Mouse (Mus musculus) gastrocnemius, adult 8-10 months (tissue): ENCODE measurements around the gene Lamb3. TPM values are rescaled to one million over a fixed set of nuclear protein-coding genes. Genes with fewer than 3 reads are reported as not detected.

Source experiments
- DNase-seq, 2 experiments: peaks; one replicate each; pipeline ENCODE4 v3.0.0; 2022; ENCODE audit warnings: low spot score in 2 of 2
- total RNA-seq, 4 experiments: library from RNA; stranded (reverse); gene quantifications; 2 replicates each; pipeline ENCODE4 v1.2.4; 2022

Lamb3 gene
- total RNA-seq, 4 experiments from 2014 or later: 2.1 to 5.0 (median 2.5) TPM

DNA sequence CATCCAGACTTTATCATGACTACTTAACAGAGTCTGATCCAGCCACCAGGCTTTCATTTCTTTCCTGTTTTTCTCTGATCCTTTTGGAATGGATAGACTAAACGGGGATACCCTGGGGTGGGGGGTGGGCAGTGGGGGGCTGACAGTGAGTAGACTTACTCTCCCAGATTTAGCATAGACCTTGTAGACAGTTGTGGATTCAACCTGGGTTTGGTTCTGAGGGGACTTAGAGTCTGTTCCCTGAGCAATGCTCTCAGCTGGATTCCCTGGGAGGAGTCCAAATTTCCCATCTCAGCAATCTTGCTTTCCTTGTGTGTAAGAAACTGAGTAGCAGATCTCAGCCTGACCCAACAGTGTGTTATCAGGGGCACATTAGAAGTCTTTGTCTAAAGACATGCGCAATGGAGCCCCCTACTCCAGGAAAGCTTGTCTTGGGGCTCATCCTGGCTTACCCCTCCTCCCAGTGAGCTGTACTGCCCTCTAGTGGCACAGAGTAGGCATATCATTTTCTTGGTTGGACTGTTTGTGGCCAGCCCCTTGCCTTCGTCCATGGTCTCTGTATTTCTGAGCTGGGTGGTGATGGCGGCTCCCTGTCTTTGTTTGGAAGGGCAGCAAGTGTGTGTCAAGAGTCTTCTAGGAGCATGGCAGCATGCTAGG is 169.1 kb downstream of the Lamb3 start:
- DNase-seq: no peak

DNA sequence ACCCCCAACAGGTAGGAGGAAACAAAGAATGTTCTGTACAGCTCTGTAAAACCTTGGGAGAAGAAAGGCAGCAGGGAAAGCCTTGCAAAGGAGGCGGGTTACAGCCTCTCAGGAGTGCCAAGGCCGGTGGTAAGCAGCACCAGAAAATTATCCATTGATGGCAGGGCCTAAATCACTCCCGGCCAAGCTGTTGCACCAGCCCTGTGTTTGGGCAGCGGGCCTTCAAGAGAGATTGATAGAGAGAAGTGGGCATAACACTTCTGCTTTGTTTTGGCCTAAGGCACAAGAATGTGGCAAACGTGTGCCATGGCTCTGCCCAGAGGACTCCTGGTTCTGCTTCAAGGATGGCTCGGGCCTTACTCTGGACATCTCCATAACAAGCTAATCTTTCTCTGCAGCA is 172.1 kb downstream of the Lamb3 start:
- no peak for DNase-seq

DNA sequence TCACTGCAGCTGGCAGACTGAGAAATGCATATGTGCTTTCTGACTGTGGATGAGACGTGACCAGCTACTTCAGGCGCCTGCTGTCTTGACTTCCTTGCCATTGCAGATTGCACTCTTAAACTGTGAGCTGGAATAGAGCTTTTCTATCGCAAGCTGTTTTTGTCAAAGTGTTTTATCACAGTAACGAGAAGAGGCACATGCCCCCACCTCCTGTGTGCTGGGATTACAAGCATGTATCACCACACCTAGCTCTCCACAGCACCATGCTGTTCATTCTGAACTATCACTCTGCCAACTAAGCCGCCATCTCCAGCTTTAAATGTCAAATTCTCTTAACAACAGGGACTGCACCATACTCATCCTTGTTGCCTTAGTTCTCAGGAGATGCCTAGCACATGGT is 173.4 kb downstream of the Lamb3 start:
- DNase-seq: no peak

DNA sequence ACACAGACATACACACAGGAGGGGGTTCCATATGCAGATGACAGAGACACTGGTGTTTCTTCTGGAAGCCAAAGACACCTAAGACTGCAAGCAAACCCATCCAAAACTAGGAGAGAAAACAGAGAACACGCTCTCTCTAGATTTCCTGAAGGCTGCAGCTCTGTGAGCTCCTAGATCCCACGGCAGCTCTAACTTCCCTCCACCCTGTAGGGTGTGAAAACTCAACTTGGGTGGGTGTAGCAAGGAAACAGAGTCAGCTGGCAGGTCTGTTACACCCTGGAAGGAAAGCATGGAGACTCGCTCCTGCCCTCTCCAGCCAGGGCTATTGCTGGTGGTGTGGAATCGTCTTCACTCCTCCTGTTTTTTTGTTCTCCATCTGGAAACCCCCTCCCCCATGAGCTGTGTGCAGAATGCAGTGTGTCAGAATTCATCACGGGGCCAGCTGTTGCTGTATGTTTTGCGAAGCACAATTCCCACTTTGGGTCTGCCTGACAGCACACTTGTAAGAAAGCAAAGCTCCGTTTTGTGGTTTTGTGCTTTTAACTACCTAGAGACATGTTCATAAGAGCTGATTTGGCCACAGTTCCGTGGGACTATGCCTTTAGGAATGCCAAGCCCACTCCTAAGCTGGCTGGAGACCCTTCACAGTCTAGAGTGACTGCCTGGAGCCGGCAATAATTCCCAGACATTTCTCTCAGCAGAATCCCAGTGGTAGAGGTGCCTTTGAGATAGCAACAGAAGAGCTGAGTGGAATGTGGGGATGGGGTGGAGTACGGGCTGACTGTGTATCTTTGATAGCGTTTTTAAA is 174.3 kb downstream of the Lamb3 start:
- DNase-seq: no peak

DNA sequence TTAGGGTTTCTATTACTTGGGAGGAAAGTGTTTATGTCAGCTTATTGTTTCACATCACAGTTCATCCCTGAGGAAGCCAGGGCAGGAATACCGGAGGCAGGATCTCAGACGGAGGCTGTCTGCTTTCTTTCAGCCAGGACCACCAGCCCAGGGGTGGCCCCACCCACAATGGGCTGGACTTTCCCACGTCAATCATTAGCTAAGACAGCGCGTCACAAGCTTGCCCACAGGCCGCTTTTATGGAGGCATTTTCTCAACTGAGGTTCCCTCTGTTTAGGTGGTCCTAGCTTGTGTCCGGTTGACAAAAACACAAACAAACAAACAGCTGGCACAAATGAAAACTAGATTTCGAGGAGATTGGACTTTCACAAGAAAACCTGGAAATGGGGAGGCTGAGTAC is 174.9 kb downstream of the Lamb3 start:
- no peak for DNase-seq

DNA sequence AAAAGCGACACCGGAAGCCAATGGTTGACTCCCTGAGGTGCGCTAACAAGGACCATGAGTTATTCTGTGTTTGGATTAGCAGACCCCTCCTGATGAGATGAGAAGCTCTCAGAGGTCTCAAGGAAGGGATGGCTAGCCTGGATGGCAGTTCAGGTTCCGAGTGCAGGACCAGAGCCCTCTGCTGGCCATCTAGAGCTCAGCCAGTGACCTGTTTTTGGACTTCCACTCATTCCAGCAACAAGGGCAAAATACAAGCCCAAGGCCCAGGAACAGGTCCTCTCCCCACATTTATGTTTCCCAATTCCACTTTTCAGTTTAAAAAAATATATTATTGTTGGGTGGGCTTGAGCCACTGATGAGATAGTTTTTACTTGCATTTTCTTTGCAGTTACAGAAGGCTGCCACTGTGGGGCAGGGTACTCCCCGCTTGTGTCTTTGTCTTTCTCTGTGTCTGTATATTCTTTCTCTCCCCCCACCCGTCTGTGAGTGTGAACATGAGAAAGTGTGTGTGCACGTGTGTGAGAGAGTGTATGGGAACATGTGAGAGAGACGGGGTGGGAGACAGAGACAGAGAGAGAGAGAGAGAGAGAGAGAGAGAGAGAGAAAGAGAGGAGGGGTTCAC is 175.5 kb downstream of the Lamb3 start:
- no peak for DNase-seq

DNA sequence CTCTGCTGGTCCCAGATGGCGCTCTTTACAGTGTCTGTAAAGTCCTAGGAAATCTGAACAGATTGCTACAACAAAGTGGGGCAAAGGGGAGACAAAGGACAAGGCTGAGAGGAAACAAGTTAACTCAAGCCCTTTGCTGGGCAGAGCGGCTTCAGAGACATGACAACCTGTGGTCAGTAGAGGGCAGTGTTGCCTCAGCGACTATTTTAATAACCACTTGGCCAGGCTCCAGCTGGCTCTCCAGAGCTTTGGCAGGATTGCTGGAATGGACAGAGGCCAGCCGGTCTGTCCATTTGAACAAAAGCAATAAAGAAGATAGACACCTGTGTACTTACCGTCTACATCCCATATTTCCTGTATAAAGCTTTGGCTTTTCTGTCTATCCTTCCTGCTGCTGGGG is 178.6 kb downstream of the Lamb3 start:
- peak; percentile 68 to 77 for DNase-seq

DNA sequence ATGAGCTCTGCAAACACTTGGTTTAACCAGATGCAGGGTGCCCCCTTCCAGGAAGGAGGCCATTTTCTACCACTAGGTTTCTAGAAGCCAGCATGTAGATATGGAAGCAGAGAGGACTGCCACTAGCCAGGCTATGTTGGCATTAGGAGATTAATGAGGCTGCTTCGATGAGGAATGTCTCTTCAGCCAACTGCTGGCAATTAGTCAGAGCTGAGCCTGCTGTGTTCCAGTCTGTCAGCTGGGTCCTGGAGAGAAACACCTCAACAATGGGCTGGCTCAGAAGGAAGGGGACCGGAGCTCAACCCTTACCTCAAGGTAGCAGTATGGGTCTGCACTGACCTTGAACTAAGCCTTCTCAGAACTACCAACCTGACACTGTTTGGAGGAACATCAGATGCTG is 179.7 kb downstream of the Lamb3 start:
- no peak for DNase-seq

DNA sequence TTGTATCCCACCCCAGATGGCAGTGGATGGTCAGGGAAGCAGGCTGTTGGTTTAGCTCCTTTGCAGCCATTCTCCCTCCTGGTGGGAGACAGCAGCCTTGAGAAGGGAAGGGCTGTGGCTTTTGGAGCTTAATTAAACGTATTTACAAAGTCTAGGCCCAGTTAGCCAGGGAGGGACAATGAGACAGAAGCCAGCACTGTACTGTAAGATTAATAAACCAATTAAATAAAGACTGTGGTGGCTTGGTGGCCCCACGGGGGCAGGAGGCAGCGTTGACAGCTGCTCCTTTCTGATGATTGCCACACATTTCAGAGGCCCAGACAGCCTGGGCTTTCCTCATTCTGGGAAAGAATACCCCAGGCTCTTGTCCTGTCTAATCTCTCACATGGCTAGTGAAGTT is 182.0 kb downstream of the Lamb3 start:
- no peak for DNase-seq

DNA sequence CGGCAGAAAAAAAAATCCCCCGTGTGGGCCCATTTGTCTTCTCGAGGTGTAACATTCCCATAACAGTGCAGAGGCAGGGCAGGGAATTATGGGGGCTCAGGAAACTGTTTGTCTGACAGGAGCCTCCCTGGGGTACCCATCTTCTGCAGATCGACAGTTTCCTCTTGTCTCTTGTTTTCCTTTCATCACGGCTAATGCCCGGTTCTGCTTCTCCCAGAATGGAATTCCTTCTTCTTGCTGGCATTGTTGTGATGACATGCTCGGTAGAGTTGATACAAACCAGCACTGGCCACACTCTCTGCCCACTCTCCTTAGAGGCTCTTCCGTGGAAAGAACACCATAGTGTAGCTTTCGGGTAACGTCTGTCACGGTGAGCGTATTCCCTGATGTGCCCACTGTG is 182.5 kb downstream of the Lamb3 start:
- DNase-seq: no peak

DNA sequence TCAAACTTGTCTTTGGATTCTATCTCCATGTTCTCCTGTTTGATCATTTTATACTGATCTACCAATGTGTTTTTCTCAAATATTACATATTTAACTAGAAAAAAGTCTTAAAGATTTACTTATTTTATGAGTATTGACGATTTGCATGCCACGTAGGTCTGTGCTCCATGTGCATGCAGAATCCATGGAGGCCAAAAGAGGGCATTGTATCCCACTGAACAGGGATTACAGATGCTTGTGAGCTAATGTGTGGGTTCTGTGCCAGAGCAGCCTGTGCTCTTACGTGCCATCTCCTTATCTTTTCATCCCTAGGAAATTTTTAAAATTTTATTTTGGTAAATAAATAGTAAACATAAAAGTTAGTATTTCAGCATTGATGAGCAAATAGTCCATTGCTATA is 184.8 kb downstream of the Lamb3 start:
- DNase-seq: no peak

Other genes starting within 250 kb of the Lamb3 start
- gene Syt14, start 171.9 kb upstream of the Lamb3 start, total RNA-seq: under 1 TPM; 0.07 to 0.22 (median 0.11) TPM
- gene Diexf, start 77.4 kb upstream of the Lamb3 start, total RNA-seq: 10 to 100 TPM in 1 of 4 experiments, 1 to 10 TPM in 3; 6.6 to 10.2 (median 8.1) TPM
- 1 to 10 TPM in 1 of 4 experiments, under 1 TPM in 3; 0.44 to 1.1 (median 0.63) TPM for gene Irf6, start 54.6 kb upstream of the Lamb3 start, total RNA-seq
- gene A130010J15Rik, start 39.7 kb upstream of the Lamb3 start, total RNA-seq: 1 to 10 TPM; 2.6 to 4.8 (median 3.0) TPM
- 1 to 10 TPM in 1 of 4 experiments, under 1 TPM in 3; 0.48 to 2.0 (median 0.74) TPM for gene Traf3ip3, start 6.0 kb upstream of the Lamb3 start, total RNA-seq
- gene Hsd11b1, start 56.4 kb downstream of the Lamb3 start, total RNA-seq: 1 to 10 TPM; 3.6 to 7.9 (median 4.7) TPM
- 10 to 100 TPM; 14.5 to 30.2 (median 27.6) TPM for gene G0s2, start 65.5 kb downstream of the Lamb3 start, total RNA-seq
- under 1 TPM in 2 of 4 experiments, not detected in 2; 0.19 to 0.27 TPM for gene Camk1g, start 162.6 kb downstream of the Lamb3 start, total RNA-seq